Mouse (Mus musculus) forebrain, embryonic 11.5 days (tissue): ENCODE results near the gene Chst11. TPM values are rescaled to one million over a fixed set of nuclear protein-coding genes. Genes with fewer than 3 reads are reported as not detected.

ENCODE experiments used
- ATAC-seq: fragments of 200-750 bp; cut with Nextera tagmentation; replicated peaks from 2 replicates; pipeline ENCODE4 v1.8.0; 2017; ENCODE audit warnings: moderate TSS enrichment; ENCODE audit not compliant: low FRiP score
- DNase-seq: peaks from one replicate; pipeline ENCODE4 v3.0.0-alpha.2; 2017; ENCODE audit warnings: low spot score
- H3K27ac ChIP-seq: fragments of 300-500 bp; sonication (generic); 2 replicates; pipeline ENCODE4 v1.5.1; 2014; ENCODE audit warnings: low read depth, low read length
- H3K27me3 ChIP-seq: fragments of 300-500 bp; sonication (generic); 2 replicates; pipeline ENCODE4 v1.6.1; 2014; ENCODE audit warnings: mild to moderate bottlenecking, low read length, mixed read lengths; ENCODE audit not compliant: control insufficient read depth, insufficient read depth
- H3K36me3 ChIP-seq: fragments of 300-500 bp; sonication (generic); 2 replicates; pipeline ENCODE4 v1.6.1; 2014; ENCODE audit warnings: mild to moderate bottlenecking, low read length, moderate library complexity, mixed read lengths; ENCODE audit not compliant: control insufficient read depth, insufficient read depth
- H3K4me1 ChIP-seq: fragments of 300-500 bp; sonication (generic); replicated peaks from 2 replicates; pipeline ENCODE4 v1.6.1; 2014; ENCODE audit warnings: low read length, mixed read lengths; ENCODE audit not compliant: control insufficient read depth, insufficient read depth
- H3K4me2 ChIP-seq: fragments of 300-500 bp; sonication (generic); 2 replicates; pipeline ENCODE4 v1.6.1; 2014; ENCODE audit warnings: low read depth, mild to moderate bottlenecking, low read length, moderate library complexity, mixed read lengths; ENCODE audit not compliant: severe bottlenecking
- H3K4me3 ChIP-seq: fragments of 300-500 bp; sonication (generic); 2 replicates; pipeline ENCODE4 v1.5.1; 2014; ENCODE audit warnings: low read depth, low read length
- H3K9ac ChIP-seq: fragments of 300-500 bp; sonication (generic); 2 replicates; pipeline ENCODE4 v1.6.1; 2014; ENCODE audit warnings: low read length
- H3K9me3 ChIP-seq: fragments of 300-500 bp; sonication (generic); 2 replicates; pipeline ENCODE4 v1.6.1; 2016; ENCODE audit warnings: low read length, mixed read lengths; ENCODE audit not compliant: control insufficient read depth
- WGBS: fragments of 180-500 bp; shearing (Covaris S2); extraction: QIAGEN DNeasy Blood & Tissue Kit; methylation state at CpG from one replicate; pipeline ENCODE4 v1.1.7; 2014; 5-methylcytosine and 5-hydroxymethylcytosine counted together
- polyA plus RNA-seq: library from polyadenylated mRNA; unstranded; fragments of >200 nt; fragmentation: Nextera tagmentation; extraction: Ambion mirVana; gene quantifications from 2 replicates; pipeline ENCODE4 v1.2.1, GENCODE M21; 2014

The Chst11 gene
- polyA plus RNA-seq, 1 experiment from 2014 or later, result 1.9 TPM

DNA sequence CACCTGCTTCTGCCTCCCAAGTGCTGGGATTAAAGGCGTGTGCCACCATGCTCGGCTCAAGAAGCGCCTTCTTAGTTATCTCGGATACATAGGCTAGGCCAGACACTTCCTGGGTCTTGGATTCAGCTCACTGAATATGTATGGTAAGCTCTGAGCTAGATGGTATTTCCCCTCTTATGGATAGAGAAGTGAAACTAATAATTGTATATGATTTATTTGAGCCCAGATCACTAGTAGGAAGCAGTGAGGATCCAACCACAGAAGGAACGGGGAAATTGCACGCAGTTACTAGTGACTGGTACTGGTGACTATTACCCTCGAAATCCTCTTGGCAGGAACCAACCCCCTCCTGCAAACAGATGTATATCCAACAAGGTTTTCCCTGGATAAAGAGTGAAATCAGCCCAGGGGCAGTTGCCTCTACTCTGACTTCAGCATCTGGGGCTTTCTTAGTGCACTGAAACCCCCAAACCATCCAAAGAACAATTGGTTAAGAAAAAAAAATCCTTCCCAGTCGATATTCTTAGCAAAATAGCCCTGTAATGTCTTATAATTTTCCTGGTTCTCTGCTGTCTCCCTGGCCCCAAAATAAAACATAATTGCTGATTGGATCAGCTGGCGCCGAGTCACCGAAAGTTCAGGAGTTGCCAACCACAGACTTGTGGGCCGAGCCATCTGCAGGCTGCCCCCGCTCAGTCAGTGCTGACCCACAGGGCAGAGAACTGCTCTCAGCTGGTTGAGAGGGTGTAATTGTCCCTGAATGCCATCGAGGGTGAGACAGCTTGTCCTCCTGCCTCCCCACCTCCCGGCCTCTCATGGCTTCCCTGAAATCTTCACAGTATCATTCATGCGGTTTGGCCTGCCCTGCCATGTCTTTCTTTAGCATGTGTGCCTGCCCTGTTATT lies 109.8 kb downstream of the Chst11 start:
- Histone ChIP-seq H3K27ac (no peak overlapping the region), H3K36me3 (no peaks in the 10 kb centered on the region), H3K9ac (no peak overlapping the region), H3K27me3 (no peaks in the 10 kb centered on the region), H3K4me3 (no peak overlapping the region), H3K4me1 (peaks cover 8% of the 10 kb centered on the region; the same call in 1 of the 2 replicates), H3K9me3 (no peaks in the 10 kb centered on the region), H3K4me2 (no peak overlapping the region)
- WGBS, result 82% methylated on average over 16 of the region's 16 CpGs
- ATAC-seq (no peak), DNase-seq (no peak)

DNA sequence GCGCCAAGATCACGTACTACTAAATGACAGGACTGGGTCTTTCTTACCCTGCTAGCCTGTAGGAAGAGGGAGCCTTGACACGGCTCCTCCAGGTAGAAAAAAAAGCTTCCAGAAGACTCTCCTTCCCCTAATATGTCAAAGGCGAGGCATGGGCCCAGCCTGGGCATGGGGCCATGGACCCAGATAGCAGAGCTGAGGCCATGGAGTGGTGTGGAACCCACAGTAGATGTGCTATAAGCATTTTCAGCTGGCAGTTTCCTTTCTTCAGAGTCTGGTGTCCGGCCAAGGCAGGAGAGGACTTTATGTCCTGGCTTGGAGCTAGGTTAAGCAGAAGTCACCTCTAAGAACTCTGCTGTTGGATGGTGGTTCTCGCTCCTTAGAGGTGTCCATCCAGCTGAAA lies 111.0 kb downstream of the Chst11 start:
- ATAC-seq, result no peak
- no peaks in the 10 kb centered on the region for H3K9me3 ChIP-seq
- no peak overlapping the region for H3K9ac ChIP-seq
- H3K4me1 ChIP-seq, result peaks cover 12% of the 10 kb centered on the region; the same call in 1 of the 2 replicates
- no peaks in the 10 kb centered on the region for H3K27me3 ChIP-seq
- no peaks in the 10 kb centered on the region for H3K36me3 ChIP-seq
- H3K4me2 ChIP-seq, result no peak overlapping the region
- no peak overlapping the region for H3K4me3 ChIP-seq
- no peak overlapping the region for H3K27ac ChIP-seq
- DNase-seq, result no peak
- WGBS, result 92% methylated on average over 6 of the region's 6 CpGs

DNA sequence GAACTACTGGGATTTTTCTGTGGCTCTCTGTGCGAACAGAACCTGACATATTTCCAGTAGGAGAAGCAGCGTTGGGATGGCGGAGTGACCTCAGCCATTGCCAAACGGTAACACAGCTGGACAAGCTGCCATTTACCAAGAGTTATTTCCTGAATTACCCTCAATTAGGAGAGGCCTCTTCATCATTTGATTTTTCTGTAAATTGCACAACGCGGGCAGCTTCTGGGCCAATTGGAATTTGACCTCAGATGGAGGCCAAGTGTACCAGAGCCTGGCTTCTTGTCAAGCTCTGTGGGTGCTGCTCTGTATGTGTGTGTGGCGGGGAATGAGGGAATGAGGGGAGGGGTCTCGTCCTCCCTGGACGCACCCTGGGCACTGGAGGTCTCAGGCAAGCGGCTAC lies 113.6 kb downstream of the Chst11 start:
- whole genome bisulfite sequencing, result 83% methylated on average over 10 of the region's 10 CpGs
- no peak for DNase-seq
- H3K9ac ChIP-seq, result no peak overlapping the region
- H3K36me3 ChIP-seq, result no peaks in the 10 kb centered on the region
- H3K9me3 ChIP-seq, result no peaks in the 10 kb centered on the region
- no peak for ATAC-seq
- no peak overlapping the region for H3K4me3 ChIP-seq
- no peaks in the 10 kb centered on the region for H3K27me3 ChIP-seq
- H3K4me1 ChIP-seq, result peaks cover 18% of the 10 kb centered on the region; the same call in 1 of the 2 replicates
- no peak overlapping the region for H3K27ac ChIP-seq
- H3K4me2 ChIP-seq, result no peak overlapping the region

DNA sequence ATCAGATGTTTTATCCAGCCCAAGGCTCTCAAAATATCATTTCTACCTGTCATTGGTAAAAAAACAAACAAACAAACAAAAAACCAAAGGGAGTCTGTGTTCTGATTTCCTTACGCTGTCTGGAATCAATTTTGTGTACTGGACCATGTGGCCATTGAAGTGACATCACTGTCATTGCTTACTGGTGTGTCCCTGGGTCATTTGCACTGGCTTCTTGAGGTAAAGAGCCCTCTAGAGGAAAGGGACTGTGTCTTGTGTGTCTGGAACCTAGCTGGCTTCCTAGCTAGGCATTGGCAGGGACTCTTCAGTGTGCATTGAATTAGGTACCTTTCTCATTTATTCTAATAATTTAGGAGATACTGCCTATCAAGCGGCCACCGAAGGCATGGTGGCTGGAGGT lies 114.4 kb downstream of the Chst11 start:
- no peak for ATAC-seq
- Histone ChIP-seq H3K9ac (no peak overlapping the region), H3K9me3 (no peaks in the 10 kb centered on the region), H3K4me1 (peaks cover 20% of the 10 kb centered on the region; the same call in 1 of the 2 replicates), H3K4me3 (no peak overlapping the region), H3K4me2 (no peak overlapping the region), H3K27me3 (no peaks in the 10 kb centered on the region), H3K36me3 (no peaks in the 10 kb centered on the region), H3K27ac (no peak overlapping the region)
- no peak for DNase-seq
- 88% methylated on average over 3 of the region's 3 CpGs for WGBS

DNA sequence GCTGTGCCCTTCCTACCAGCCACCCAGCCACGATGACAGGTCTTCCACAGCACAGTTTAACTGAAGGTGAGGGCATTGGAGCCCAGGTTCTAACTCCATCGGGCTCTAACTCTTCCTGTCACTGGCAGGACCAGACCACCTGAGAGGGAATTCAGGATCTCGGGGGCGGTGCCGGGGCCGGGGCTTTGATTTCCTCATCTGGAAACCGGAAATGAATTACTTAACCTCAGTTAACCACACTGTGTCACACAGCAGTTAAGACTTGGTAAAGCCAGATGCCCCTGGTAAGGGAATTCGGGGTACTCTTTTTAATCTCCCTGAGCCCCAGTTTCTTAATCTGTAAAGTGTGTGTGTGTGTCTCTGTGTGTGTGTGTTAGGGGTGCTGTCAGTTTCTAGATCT lies 115.6 kb downstream of the Chst11 start:
- H3K9ac ChIP-seq, result no peak overlapping the region
- H3K27me3 ChIP-seq, result no peaks in the 10 kb centered on the region
- H3K9me3 ChIP-seq, result no peaks in the 10 kb centered on the region
- DNase-seq (no peak), ATAC-seq (no peak)
- no peak overlapping the region for H3K27ac ChIP-seq
- H3K4me1 ChIP-seq, result peaks cover 27% of the 10 kb centered on the region
- H3K36me3 ChIP-seq, result no peaks in the 10 kb centered on the region
- no peak overlapping the region for H3K4me3 ChIP-seq
- WGBS, result 60% methylated on average over 8 of the region's 8 CpGs
- no peak overlapping the region for H3K4me2 ChIP-seq

DNA sequence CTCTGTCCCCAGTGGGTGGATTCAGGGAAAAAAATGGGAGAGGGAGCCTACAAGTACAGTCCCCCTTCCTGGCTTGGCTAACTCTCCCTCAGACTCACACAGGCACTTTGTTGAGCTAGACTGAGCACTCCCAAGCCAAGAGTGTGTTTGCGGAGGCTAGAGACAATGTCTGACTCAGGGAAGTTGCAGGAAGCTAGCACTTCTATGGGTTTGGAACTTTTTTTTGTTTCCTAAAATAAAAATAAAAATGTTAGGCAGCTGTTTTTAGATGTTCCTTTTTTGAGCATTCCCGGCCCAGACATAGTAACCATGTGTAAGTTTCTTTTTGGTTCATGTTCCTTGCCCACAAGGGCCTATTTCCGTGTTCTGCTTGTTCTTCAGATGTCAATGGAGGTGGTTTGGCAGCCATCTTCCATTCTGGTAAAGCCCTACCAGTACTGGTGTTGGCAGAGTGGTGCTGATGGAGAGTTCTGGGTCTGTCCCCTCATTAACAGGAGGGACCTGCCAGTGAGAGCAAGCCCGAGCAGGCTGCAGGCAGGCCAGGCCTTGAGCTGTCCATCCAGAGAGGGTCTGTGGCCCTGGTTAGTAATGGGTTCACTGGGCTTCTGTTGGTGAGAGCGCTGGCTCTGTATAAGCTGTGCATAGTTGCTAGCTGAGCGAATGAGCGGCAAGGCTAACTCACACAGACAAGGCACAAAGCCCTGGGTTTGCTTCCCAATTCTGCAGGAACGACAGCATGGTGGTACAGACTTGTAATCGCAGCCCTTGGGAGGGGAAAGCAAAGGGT lies 116.3 kb downstream of the Chst11 start:
- Histone ChIP-seq H3K36me3 (no peaks in the 10 kb centered on the region), H3K4me3 (no peak overlapping the region), H3K27ac (no peak overlapping the region), H3K9me3 (no peaks in the 10 kb centered on the region), H3K4me1 (peaks cover 32% of the 10 kb centered on the region), H3K27me3 (no peaks in the 10 kb centered on the region), H3K4me2 (no peak overlapping the region), H3K9ac (no peak overlapping the region)
- WGBS, result 77% methylated on average over 9 of the region's 9 CpGs
- ATAC-seq, result no peak
- no peak for DNase-seq

DNA sequence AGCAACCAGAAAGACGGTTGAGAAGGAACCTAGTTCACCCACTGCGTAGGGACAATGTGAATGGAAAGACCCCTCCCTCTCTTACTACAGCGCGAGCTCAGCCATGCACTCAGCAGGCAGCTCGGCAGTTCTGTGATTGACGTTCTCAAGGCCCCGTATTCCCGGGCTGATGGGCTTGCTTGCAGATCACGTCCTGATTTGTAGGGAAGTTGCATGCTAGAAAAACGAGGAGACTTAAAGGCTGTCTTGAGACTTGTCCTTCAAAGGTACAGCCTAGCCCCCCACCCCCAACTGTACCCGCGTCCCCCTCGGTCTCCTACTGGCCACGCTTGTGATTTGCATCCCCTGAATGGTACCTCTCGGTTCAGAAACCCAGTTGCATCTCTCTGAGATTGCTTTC lies 117.4 kb downstream of the Chst11 start:
- 25% methylated on average over 15 of the region's 15 CpGs for WGBS
- H3K27me3 ChIP-seq, result no peaks in the 10 kb centered on the region
- ATAC-seq (peak; percentile 44), DNase-seq (peak; percentile 60)
- peak overlapping the region; percentile 72 for H3K27ac ChIP-seq
- H3K36me3 ChIP-seq, result no peaks in the 10 kb centered on the region
- peaks cover 43% of the 10 kb centered on the region for H3K4me1 ChIP-seq
- H3K9ac ChIP-seq, result no peak overlapping the region
- H3K4me3 ChIP-seq, result no peak overlapping the region
- H3K9me3 ChIP-seq, result no peaks in the 10 kb centered on the region
- peak overlapping the region; percentile 12; the same call in 1 of the 2 replicates for H3K4me2 ChIP-seq

DNA sequence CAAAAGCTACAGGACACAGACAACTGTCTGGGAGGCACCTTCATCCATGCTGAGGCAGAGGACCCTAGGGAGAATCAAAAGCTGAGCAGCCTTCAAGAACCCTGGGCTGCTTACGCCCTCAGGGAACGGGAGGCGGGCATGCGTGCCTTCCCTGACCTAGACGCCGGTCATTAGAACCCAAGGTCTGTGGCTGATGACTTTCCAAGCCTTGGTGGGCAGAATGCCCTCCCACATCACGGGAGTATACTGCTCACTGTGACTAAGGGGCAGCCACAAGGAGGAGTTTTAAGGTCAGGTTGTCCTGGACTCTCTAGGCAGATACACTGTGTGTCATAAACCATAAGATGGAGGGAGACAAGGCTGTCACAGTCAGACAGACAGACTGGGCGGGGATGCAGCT lies 118.9 kb downstream of the Chst11 start:
- ATAC-seq, result no peak

More for the DNA sequence above, 118.9 kb downstream of the Chst11 start:
- Histone ChIP-seq H3K27ac (no peak overlapping the region), H3K9ac (no peak overlapping the region), H3K36me3 (no peaks in the 10 kb centered on the region), H3K9me3 (no peaks in the 10 kb centered on the region), H3K4me3 (no peak overlapping the region), H3K4me1 (peaks cover 48% of the 10 kb centered on the region), H3K4me2 (no peak overlapping the region), H3K27me3 (no peaks in the 10 kb centered on the region)
- no peak for DNase-seq
- WGBS, result 90% methylated on average over 8 of the region's 8 CpGs
